Mouse (Mus musculus) heart, adult 18-20 months (tissue): ENCODE measurements around the gene Sec24c. TPM values are rescaled to one million over a fixed set of nuclear protein-coding genes. Genes with fewer than 3 reads are reported as not detected.
"Not testable (repeated sequence)": the region's sequence is repeated elsewhere in the genome, so short reads cannot be mapped to it uniquely, and the experiment has no call there.

Experiments
- DNase-seq, 2 experiments: peaks; one replicate each; pipeline ENCODE4 v3.0.0; 2021 to 2022; ENCODE audit warnings: mixed read lengths in 1 of 2
- total RNA-seq, 2 experiments: library from RNA; stranded (reverse); gene quantifications; 2 replicates each; pipeline ENCODE4 v1.2.3; 2021

Sec24c gene
- total RNA-seq, 2 experiments from 2014 or later = 95.8 to 97.9 TPM

DNA sequence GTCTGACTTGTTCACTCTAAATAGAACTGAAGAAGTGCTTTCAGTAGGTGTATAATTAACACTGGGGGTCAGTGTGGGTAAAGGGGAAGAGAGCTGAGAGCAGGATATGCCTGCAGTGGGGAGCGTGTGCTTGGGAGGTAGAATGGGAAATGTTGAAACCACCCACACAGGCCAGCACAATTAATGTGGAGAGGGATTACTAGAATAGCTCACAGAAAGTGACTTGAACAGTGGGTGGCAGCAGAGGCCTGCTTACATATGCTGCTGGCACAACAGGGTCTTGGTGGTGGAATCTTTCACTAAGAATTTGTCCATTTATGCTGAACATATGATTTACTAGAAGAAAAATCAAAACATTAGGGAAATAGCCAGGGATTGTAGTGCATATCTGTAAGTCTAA, 22.9 kb downstream of the Sec24c start:
- DNase-seq = peak; percentile 60 to 69

DNA sequence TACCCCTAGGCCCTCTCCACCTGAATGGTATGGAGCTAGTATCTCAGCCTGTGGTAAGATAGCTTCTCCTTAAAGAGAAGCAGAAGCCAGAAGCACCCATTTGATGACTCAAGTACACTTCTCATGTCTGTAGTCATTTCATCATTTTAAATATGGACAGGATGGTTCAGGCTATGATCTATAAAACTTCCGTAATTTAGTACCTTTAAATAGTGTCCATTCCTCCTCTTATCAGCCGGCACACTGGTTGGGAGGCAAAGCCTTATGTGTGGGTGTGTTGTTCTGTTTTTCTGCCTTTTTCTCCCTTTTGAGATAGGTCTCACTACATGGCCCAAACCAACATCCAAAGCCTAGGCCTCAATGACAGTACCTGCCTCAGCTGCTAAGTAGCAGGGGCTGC, 24.4 kb downstream of the Sec24c start:
- DNase-seq = no peak

DNA sequence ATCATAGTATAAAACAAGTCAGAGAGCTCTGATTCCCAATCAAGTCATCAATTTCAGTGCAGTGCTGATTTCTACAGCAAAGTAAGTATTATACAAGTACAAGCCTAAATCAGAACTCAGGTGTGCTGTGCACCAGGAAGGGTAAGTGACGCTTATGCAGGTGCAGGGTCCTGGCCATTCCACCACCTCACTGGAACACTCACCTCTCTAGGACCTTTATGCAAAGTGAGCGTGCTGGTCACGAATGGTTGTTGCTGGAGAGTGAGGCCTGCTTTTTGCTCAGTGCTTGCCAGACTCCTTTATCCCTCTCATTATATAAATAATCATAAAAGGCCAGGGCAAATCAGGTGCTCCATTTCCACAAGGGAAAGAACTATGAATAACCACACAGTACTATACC, 26.3 kb downstream of the Sec24c start:
- DNase-seq = no peak

DNA sequence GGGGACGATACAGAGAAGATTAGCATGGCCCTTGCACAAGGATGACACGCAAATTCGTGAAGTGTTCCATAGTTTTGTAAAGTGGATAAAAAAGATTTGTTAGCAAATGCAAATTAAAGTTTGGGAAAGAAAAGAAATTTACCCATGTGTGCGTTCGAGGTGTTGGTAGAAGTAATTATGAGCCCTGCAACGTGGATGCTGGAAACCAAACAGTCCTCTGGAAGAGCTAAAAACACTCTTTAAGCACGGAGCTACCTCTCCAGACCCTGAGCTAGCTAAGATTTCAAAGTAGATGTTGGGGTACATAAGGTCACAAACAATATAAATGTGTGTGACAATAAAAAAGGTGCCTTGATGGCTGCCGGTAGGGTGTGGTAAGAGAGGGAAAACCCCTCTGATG, 27.4 kb downstream of the Sec24c start:
- DNase-seq = no peak

DNA sequence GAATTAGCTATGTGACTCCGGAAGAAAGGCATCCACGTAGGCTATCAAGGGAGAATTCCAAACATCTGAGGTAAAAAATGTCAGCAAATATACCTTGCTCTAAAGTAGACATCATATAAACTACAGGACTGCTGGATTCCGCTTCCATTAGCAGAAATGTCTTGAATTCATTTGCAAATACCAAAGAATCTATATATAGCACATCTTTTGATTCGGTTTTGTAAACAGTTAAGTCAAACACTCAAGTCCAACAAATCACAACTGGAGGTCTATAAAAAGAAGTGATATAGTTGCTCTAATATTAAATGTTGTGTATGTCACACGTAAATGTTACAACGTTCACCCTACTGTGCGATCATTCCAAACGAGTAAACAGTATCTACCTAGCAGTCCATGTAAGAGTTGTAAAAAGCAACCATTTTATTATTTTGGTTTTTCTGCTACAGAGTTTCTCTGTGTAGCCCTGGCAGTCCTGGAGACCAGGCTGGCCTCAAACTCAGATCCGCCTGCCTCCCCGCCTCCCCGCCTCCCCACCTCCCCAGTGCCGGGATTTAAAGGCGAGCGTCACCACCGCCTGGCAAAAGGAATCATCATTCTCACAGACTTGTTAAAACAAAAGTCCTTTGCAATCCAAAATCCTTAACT, 28.1 kb downstream of the Sec24c start:
- no peak for DNase-seq

DNA sequence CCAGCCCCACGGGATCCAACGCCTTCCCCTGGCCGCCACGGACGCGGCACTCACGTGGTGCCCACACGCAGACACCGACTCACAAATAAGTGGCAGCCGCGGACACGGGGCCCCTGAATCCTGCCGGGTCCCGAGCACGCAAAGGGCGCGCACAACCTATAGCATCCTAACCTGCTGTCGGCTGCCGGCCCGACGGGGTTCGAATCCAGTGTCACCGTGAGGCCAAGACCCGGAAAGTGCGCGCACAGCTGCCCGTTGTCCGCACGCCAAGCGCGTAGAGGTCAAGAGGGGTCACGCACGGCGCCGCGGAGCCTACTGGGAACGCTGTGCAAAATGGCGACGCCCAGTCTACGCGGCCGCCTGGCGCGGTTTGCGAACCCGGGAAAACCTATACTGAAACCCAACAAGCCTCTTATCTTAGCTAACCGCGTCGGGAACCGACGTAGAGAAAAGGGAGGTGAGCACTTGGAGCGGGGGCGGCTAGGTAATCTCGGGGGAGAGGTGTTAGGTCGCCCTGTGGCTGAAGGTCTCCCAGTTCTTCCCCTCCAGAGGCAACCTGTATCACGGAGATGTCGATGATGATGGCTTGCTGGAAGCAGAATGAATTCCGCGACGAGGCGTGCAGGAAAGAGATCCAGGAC, 28.8 kb downstream of the Sec24c start, which contains the start of gene Chchd1:
Gene Chchd1 (plus strand): TSS at position 266 of the 641 bp plus-strand sequence.
- peak; percentile 93 to 97 for DNase-seq

DNA sequence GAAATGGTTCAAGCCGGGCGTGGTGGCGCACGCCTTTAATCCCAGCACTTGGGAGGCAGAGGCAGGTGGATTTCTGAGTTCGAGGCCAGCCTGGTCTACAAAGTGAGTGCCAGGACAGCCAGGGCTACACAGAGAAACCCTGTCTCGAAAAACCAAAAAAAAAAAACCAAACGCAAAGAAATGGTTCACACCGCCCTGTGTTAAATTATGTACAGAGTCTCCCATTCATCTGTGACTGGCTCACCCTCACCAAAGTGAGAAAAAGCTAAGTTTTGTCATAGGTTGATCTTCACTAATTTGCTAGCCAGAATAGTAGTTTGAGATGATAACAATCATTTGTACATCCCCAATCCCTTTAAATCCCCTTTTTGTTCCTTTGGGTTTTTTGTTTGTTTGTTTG, 29.4 kb downstream of the Sec24c start:
- DNase-seq = not testable (repeated sequence)

DNA sequence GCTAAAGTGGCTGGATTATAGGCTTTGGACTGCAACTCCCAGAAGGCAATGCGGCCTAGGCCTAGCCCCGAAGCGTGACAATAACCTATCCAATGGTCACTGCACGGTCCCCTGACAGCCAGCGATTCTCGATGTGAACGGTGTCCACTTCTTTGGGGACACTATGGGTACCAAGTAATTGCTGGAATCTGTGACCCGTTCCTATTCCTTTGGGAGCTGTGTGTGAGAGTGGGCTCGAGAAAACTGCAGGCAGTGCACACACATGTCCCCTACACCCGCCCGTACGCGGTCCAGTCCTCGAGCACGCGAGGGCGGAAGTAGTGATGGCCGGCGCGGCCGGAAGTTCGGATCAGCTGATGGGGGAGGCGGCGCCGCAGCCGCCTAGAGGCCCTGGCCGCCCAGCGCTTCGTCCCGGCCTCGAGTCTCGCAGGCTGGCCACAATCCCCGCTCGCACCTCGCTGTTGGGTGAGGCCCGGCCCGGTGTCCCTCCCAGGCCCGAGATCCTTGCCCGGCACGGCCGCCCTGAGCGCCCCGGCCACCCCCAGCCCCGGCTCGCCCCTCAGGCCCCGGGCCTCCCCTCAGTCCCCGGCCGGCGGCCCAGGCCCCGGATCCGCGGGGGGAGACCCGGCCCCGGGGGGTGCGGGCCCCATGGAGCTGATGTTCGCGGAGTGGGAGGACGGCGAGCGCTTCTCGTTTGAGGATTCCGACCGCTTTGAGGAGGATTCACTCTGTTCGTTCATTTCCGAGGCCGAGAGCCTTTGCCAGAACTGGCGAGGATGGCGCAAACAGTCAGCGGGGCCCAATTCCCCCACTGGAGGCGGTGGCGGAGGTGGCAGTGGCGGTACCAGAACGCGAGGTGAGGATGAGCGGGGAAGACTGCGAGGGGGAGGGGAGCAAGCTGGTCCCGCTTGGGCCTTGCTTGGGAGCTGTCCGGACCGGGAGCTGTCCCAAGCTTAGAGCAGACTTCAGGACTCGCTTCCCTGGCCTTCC, 33.4 kb downstream of the Sec24c start, which contains the start of gene Zswim8:
Gene Zswim8 (plus strand): TSS at position 352 of the 990 bp plus-strand sequence.
- DNase-seq = peak; percentile 94 to 95

DNA sequence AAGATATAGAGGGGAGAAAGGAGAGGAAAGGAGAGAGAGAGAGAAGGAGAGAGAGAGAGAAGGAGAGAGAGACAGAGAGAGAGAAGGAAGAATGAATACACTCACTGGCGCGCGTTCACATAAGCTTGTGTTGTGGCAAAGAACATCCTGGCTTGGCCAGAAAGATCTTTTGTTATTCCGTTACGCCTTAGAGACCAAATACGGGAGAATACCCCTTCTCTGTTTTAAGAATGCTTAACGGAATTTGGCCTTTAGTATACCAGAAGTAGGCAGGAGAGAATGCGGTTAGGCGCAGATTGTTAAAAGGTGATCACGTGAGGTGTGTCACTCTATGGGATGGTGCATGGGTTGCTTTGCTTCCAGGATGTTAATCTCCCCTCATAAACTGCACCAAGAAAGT, 34.1 kb downstream of the Sec24c start:
- no peak for DNase-seq

DNA sequence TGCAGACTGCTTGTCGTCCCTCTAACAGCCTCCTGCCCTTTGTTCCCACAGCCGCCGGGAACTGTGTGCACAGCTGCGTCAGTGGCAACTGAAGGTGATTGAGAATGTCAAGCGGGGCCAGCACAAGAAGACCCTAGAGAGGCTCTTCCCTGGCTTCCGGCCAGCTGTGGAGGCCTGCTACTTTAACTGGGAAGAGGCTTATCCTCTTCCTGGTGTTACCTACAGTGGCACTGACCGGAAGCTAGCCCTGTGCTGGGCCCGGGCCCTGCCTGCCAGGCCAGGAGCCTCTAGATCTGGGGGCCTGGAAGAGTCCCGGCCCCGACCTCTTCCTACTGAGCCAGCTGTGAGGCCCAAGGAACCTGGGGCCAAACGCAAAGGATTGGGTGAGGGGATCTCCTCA, 39.7 kb downstream of the Sec24c start:
- no peak for DNase-seq

DNA sequence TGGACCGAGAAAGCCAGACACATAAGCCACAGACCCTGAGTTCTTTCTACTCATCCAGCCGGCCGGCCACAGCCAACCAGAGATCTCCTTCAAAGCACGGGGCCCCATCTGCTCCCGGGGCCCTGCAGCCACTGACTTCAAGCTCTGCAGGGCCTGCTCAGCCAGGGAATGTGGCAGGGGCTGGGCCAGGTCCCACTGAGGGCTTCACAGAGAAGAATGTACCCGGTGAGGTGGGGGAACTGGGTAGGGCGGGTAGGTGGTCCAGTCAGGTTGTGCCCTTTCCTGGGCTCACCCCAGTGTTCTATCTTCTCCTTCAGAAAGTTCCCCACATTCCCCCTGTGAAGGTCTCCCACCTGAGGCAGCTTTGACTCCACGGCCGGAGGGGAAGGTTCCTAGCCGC, 44.3 kb downstream of the Sec24c start:
- DNase-seq = no peak

DNA sequence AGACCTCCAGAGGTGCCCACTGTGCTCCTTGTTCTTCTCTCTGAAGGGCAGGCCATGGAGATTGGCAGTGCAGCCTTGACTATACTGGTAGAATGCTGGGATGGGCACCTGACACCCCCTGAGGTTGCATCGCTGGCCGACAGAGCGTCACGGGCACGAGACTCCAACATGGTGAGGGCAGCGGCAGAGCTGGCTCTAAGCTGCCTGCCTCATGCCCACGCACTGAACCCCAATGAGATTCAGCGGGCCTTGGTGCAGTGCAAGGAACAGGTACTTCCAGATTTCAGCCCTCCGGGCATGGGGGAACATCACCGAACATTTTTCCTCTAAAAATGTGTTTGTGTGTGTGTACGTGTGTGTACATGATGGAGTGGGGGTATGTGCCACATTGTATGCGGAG, 45.7 kb downstream of the Sec24c start:
- DNase-seq = no peak

DNA sequence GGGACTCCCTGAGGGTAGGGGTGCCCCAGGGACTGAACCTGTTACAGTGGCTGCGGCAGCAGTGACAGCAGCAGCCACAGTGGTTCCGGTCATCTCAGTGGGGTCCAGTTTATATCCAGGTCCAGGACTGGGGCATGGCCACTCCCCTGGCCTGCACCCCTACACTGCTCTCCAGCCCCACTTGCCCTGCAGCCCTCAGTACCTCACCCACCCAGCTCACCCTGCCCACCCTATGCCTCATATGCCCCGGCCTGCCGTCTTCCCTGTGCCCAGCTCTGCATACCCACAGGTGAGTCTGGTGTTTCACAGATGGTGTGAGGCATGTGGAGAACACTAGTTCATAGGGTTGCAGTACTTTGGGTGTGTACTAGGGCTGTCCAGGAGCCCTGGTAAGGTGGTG, 47.3 kb downstream of the Sec24c start:
- DNase-seq = no peak

DNA sequence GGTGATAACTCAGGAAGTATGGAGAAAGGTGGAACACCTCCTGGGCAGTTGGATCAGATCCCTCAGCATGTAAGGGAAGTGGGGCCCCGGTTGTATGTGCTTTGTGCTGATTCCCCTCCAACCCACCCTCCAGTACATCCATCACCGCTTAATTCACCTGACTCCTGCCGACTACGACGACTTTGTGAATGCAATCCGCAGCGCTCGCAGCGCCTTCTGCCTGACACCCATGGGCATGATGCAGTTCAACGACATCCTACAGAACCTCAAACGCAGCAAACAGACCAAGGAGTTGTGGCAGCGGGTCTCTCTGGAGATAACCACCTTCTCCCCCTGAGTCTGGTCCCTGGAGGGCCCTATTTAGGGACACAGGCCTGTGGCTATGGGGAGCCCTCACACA, 48.9 kb downstream of the Sec24c start:
- DNase-seq = no peak

DNA sequence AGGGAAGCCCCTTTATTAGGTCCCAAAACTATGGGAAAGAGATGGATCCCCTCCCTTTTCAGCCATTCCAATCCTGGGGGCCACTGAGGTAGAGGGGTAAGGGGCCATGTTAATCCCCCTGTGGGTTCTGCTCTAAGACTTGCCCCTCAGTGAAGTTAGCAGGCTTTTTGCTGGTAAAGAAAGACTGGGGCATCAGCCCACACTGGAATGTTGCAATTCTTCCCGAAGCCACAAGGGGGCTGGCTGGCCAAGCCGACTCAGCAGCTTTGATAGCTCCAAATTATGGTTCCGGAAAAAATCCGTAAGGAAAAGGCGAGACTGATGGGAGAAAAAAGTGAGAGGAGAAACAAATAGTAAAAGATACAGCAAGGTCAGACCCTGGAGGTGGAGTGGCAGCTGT, 49.9 kb downstream of the Sec24c start:
- peak; percentile 53 to 84 for DNase-seq

DNA sequence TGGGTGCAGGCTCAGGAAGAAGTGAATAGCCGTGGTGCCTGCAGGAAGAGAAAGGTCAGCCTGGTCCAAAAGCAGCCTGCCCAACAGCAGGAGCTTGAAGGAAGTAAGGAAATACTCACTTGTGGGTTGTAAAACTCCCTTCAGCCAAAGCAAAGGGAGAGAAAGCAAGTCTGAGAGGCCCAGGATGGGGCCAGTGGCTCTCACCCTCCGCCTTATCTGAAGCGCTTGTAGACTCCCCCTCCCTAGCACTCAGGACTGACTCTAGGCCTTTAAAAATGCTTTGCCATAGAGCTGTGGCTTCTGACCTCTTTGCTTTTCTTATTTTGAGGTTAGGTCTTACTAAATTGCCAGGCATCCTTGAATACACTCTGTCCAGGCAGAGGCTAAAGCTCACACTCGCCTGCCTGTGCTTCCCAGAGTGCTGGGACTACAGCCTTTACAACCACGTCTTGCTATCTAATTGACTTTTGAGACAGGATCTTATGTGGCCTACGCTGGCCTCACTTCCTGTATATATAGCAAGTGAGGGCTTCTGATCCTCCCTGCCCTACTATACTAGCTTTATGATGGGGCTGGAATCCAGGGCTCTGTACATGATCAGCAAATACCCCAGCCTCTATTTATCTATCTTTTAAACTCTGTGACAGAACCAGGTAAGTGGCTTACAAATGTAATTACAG, 51.7 kb downstream of the Sec24c start:
- DNase-seq = no peak

DNA sequence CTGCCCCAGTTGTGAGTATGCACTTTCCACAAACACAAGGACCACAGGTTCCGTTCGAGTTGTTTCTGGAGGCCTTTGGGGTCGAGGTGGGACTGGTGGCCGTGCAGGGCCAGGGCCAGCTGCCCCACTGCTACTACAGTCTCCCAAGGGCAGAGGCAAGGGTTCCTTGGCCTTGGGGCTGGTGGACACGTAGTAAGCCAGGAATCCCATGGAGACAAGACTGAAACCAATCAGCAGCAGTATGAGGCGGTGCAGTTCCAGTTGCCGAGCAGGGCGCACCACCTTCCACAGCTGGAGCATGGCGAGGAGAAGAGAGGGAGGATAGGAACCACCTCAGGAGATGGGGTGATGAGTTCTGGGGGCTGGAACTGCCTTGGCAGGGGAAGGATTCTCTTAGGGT, 55.8 kb downstream of the Sec24c start:
- no peak for DNase-seq

DNA sequence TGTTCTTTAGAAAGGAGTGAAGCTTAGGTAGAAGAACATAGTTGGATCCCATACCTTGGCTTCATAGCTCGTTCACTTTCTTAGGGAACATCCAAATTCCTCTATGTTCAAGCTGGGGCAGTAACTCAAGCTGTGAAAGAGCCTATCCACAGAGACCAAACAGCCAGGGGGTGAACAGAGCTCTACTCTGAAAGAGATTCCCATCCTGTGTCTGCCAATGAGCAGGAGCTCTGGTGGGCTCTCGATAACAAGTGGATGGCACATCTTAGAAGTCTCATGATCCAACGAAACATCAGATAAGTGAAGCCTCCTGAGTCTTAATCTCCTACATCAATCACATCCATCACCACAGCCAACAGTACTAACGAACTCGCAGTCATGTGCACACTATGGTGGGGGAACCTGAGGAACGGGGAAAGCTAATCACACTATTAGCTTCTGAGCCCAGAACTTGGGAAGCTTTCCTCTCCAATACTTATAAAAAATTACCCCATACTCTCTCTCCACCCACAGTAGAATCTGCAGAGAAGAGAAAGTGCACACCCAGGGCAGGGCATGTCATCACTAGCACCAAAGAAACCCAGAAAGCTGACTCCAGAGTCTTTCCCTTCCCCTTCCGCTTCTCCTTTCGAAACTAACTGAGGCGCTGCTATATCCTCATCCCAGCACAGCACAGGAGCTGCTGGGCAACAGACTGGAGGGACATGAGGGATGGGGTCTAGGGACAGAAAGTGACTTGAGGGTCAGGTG, 56.9 kb downstream of the Sec24c start:
- peak in 1 of 2 experiments; percentile 57 for DNase-seq

DNA sequence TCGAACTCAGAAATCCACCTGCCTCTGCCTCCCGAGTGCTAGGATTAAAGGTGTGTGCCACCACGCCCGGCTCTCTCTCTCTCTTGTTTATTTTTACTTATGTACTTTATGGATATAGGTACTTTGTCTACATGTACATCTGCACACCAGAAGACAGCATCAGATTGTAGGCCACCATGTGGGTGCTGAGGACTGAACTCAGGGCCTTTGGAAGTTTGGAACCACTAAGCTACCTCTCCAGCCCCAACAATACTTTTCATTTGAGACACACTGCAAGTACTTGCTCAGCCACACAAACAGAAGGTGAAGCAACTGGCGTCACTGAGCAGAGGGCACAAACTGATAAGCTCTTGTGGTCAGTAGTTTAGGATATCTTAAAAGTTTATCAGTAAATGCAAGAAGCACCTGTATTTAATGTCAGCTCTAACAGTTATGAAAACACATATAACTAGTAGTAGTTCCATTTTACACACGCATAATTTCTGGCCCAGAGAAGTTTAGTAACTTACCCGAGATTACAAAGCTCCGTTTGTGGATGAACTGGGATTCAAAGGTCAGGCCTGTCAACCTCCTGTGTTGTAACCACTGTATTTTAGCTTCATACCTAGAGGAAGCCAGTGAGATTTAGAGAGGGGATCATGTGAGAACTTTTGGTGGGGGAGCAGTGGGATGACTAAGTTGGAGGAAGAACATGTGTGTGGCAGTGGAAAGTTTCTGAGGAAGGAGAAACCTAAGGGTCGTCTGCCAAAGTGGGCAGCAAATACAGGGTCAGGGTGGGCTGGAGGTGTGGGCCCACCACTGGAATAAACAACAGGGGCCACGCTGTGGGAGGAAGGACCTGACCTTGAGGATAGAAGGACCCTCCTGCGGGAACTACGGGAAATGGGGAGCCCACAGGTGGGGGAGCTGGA, 59.2 kb downstream of the Sec24c start:
- DNase-seq = no peak
